Mouse (Mus musculus): ENCODE data around the gene Rangrf.
"Not testable (repeated sequence)": the region's sequence is repeated elsewhere in the genome, so short reads cannot be mapped to it uniquely, and the experiment has no call there.

The Rangrf gene

DNA sequence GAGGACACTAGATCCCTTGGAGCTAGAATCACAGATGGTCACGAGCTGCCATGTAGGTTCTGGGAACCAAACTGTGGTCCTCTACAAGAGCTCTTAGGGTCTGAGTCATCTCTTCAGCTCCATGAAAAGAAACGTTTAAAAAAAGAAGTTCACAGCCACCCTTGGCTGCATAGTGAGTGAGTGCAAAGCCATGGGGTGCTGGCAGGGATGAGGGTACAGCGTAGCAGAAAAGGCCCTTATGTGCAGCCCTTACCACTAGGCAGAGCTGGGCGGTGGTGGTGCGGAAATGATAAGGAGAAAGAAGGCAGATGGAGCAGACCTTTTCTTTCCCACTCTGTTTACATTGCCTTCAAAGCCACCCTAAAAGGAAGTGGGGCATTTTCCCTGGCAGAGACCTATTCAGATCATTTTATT is 4.3 kb upstream of the Rangrf start:
- DNase-seq (ENCODE audit: low spot score) = no peak

DNA sequence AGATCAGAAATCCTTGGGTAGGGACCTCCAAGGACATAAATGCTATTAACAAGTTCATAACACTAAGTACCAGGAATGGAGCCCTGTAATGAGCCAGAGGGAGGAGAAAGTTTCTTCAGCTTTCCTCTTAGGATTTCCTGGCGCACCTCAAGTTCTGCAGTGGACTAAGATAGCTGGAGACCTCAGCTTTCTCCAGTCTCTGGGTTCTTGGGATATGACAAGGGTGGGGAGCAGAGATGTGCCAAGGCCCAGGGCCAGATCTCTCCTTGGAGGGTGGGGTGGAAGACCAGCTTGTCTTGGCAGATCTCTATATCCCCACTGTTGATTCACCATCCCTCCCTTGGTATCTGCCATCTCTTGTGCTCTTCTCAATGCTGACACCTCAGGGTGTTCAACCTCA is 616 bp upstream of the Rangrf start:
- DNase-seq (ENCODE audit: low spot score) = no peak

DNA sequence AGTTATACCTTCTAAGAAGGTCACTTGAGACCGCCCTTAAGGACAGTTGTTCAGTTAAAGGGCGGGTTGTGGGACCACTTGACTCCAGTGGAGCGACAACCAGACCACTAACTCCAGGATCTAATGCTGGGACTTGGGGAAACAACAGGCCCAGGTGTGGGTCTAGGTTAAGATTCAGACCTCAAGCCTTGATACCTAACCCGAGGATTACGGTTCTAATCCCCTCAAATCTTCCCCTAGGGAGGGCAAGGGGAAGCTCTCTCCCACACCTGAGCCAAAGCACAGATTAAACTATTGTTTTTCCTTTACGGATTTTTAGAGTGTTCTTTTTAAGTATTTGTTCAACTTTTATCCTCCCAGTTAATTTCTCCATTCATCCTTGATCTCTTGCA is 930 bp downstream of the Rangrf start:
- DNase-seq (ENCODE audit: low spot score) = no peak

- DNase-seq (ENCODE audit: low spot score) = peak; percentile 66
Measured at GRCm38 (mm10) chr11:68973250-68974058, 1.5 kb downstream of the Rangrf start.

- DNase-seq (ENCODE audit: low spot score) = no peak
Measured at GRCm38 (mm10) chr11:68970232-68970631, 4.8 kb downstream of the Rangrf start.

DNA sequence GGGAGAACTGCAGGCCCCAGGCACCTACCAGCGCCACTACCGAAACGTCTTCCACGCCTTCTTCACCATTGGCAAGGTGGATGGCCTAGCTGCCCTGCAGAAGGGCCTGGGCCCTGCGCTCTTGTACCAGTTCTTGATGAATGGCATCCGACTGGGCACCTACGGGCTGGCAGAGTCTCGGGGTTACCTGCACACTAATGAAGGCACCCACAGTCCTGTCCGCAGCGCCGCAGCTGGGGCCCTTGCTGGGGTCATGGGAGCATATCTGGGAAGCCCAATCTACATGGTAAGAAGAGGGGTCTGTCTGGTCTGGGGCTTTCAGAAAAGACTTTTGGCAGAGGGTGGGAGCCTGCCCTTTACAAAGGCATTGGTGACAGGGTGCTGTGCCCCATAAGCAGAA is 6.2 kb downstream of the Rangrf start:
- no peak for DNase-seq (ENCODE audit: low spot score)

GRCm38 (mm10) chr11:68967337-68968282 is 7.4 kb downstream of the Rangrf start, which contains the start of gene Slc25a35:
Slc25a35 (plus strand) TSS chr11:68968131.
- peak; percentile 82 for DNase-seq (ENCODE audit: low spot score)

- no peak for DNase-seq (ENCODE audit: low spot score)
Measured at GRCm38 (mm10) chr11:68966554-68966953, 8.4 kb downstream of the Rangrf start.

DNA sequence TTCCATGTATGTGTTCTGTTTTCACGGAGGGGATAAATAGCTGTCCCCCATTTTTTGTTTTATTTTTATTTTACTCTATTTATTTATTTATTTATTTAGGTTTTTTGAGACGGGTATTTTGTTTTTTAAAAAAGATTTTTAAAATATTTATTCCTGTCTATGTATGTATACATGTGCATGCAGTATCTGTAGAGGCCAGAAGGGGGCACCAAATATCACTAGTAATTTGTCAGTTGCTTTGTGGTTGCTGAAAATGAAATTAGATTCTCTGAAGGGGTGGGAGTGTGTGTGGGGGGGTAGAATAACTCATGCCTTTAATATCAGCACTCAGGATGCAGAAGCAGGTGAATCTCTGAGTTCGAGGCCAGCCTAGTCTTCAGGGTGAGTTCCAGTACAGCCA is 9.1 kb downstream of the Rangrf start:
- DNase-seq (ENCODE audit: low spot score) = peak; percentile 78

GRCm38 (mm10) chr11:68965050-68965449 is 9.9 kb downstream of the Rangrf start:
- no peak for DNase-seq (ENCODE audit: low spot score)

DNA sequence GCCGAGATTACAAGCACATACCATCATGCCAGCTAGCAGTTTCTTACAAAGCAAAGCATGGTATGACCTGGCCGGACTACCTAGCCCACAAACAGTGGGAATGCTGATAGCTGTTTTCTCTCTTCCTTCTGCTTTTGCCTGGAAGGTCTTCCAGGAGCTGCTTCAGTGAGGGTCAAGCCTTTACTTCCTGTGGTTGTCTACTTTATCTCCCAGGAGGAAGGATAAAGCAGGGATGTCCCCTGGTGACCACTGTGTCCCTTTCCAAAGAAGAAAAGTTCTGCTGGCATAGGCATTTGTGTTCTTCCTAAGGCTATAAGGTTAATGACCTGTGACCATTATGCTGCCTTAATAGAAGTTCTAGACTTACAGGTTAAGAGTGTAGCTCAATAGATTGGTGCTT is 11.6 kb downstream of the Rangrf start:
- no peak for DNase-seq (ENCODE audit: low spot score)

DNA sequence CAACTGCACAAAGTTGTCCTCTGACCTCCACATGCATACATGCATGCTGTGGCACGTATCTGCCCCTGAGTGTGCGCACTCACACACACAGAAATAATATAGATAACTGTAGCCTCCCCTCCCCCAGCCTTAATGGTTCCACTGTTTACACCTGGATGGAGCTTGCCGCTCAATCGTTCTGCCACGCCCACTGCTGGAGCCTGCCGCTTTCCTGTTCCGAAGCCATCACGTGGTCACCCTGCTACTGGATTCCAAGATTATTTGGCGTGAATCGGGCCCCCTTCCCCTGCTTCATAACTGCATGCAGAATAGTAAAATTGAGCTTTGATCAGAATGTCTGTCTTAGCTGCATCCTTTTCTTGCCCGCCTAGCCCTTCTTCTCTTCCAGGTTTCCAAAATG is 12.8 kb downstream of the Rangrf start:
- DNase-seq (ENCODE audit: low spot score) = not testable (repeated sequence)

DNA sequence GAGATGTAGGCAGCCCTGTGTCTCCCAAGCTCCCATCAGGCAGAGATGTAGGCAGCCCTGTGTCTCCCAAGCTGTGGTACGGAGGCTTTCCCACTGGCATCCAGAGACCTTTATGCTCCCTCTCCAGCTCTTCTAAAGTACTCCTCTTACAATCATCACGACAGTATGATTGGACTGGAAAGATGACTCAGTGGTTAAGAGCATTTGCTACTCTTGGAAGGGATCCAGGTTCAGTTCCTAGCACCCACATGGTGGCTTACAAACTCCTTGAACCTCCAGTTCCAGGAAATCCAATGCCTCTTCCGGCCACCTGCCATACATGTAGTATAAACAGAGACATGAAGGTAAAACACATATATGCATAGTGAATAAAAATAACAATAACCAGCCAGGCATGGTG is 13.4 kb downstream of the Rangrf start:
- no peak for DNase-seq (ENCODE audit: low spot score)

GRCm38 (mm10) chr11:68957971-68958370 is 17.0 kb downstream of the Rangrf start:
- no peak for DNase-seq (ENCODE audit: low spot score)

- no peak for DNase-seq (ENCODE audit: low spot score)
Measured at GRCm38 (mm10) chr11:68957308-68957707, 17.7 kb downstream of the Rangrf start, which contains the start of gene Arhgef15. Arhgef15 (minus strand) TSS chr11:68957480.

DNA sequence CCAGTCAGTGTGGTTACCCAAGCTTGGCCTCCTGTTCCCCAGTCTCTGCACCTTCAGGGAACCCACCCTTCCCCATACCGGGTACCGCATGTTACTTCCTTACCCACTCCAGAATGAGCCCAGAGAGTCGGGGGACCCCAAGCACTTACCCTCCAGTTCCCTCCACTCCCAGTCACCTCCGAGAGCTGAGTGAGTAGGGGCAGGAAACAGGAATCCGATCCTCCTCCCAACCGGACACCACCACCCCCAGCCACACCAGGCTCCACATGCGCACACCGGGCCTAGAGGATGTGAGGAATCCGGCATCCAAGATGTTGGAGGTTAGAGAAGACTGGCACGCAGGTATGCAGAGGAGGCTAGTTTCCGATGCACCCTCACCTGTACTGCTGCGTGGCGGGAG is 18.3 kb downstream of the Rangrf start:
- no peak for DNase-seq (ENCODE audit: low spot score)

DNA sequence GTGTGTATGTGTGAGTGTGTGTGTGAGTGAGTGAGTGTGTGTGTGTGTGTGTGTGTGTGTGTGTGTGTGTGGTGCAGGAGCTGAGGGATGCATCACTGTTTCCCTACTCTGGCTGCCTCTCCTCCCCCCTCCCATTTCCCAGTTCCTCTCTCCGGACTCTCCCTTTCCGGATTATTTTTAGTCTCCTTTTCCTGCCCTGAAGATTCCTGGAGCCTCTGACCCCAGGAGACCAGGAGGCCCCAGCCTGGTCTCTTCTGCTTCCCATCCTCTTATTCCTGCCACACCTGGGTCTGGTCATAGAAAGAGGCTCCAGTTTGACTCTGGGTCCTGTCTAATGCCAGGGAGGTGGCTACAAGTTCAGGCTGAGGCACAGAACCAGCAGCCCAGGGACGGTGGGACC is 18.9 kb downstream of the Rangrf start:
- no peak for DNase-seq (ENCODE audit: low spot score)

- DNase-seq (ENCODE audit: low spot score) = no peak
Measured at GRCm38 (mm10) chr11:68955473-68955872, 19.5 kb downstream of the Rangrf start.

- DNase-seq (ENCODE audit: low spot score) = no peak
Measured at GRCm38 (mm10) chr11:68954408-68954807, 20.6 kb downstream of the Rangrf start.

DNA sequence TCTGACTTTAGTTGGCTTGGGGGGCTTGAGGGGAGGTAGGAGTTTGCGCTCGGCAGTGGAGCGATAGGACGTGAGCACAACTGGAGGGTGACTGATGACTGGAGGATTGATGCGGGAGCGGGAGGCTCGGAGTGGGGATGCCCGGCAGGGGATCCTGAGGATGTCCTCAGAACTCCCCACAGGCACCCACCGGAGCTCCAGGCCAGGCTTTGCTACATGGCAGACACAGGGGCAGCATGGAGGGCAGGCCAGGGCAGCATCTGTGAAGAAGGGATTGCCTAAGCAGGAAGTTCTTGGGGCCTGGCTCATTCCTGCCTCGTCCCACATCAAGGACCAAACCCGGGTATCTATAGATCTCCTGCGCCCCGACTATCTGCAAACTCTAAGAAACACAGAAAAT is 21.1 kb downstream of the Rangrf start:
- DNase-seq (ENCODE audit: low spot score) = no peak

DNA sequence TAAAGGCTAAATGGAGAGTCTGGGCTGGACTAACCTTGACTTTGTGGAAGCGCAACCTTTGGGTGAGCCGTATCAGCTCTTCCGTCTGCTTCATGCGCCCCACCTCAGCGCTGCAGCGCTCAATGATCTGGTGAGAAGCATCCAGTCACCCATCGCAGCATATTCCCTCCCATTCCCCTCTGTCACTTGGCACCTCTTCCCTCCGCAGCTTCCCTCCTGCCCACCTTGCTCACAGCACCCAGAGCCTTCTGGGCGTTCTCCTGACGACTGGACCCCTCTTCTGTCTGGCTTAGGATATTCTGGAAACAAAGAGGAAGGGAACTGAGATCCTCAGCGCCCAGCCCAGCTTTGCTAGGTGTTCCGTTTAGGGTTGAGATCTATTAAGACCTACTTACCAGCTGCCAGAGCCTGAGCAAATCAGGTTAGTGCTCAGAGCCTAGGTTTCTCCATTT is 27.4 kb downstream of the Rangrf start:
- DNase-seq (ENCODE audit: low spot score) = no peak

GRCm38 (mm10) chr11:68946806-68947440 is 28.1 kb downstream of the Rangrf start:
- DNase-seq (ENCODE audit: low spot score) = no peak
